Mouse (Mus musculus): ENCODE measurements at regions not wholly inside any gene's neighbourhood (a gene's known extent, or its start where the extent isn't known, plus 50 kb on each side); places are given as distances from the start of the nearest gene placed in this dataset.
"Not testable (repeated sequence)": the region's sequence is repeated elsewhere in the genome, so short reads cannot be mapped to it uniquely, and the experiment has no call there.

DNA sequence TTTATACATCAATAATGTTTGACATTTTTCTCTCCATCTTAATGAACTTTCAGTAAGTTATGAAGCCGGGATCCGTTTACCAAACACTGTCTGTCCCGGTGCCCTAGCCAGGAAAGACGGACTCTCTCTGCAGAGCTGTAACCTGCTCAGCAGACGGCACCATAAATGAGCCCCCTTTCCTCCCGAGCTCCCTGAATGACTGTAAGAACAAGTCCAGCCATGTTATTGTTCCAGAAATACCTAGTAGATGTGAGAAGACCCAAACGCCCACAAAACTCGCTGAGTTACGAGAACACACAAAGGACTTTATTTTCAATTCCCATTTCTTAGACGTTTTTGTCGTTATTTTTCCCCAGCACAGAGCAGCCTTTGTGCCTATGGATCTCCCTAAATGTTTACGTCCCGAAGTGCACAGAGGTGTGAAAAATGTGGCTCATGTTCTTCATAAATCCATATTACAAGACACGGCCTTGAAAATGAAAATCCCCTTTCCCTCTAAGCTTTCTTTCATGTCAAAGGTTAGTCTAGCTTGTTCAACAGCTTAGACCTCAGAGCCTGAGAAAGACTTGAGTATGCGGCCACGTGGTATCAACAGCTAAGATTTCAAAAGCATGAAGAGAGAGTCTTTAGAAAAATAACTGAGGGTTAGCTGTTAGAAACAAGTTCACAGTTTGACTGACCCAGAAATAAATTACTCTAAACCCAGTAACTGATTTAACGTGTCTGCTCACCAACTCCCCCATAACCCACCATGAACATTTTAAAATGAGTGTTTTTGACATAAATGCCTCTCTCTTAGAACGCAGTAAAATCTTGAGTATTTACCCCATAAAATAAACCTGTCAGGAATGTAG, 125.8 kb upstream of the Intu start:
- H3K36me3 ChIP-seq (ENCODE audit: control insufficient read depth, insufficient read depth, low read length), result no peaks in the 10 kb centered on the region
- H3K4me1 ChIP-seq (ENCODE audit: control insufficient read depth, insufficient read depth, low read depth, low read length), result no peaks in the 10 kb centered on the region
- H3K27ac ChIP-seq (ENCODE audit: low read depth, low read length), result no peak overlapping the region
- no peak overlapping the region for H3K4me3 ChIP-seq (ENCODE audit: low read length)
- 82% methylated on average over 18 of the region's 18 CpGs for WGBS
- no peak overlapping the region for H3K9ac ChIP-seq (ENCODE audit: low read depth, low read length)
- H3K9me3 ChIP-seq (ENCODE audit: control insufficient read depth, low read length), result no peaks in the 10 kb centered on the region
- H3K4me2 ChIP-seq (ENCODE audit: low read length), result no peak overlapping the region
- no peak for ATAC-seq
- H3K27me3 ChIP-seq (replicated peaks; ENCODE audit: control insufficient read depth, insufficient read depth, low read length), result no peaks in the 10 kb centered on the region

- H3K27me3 ChIP-seq (replicated peaks; ENCODE audit: control insufficient read depth, insufficient read depth, low read length), result no peaks in the 10 kb centered on the region
- H3K4me2 ChIP-seq (ENCODE audit: low read length), result no peak overlapping the region
- H3K27ac ChIP-seq (ENCODE audit: low read depth, low read length), result no peak overlapping the region
- H3K4me1 ChIP-seq (ENCODE audit: control insufficient read depth, insufficient read depth, low read depth, low read length), result no peaks in the 10 kb centered on the region
- no peak for ATAC-seq
- H3K9me3 ChIP-seq (ENCODE audit: control insufficient read depth, low read length), result no peaks in the 10 kb centered on the region
- H3K4me3 ChIP-seq (ENCODE audit: low read length), result no peak overlapping the region
- no peaks in the 10 kb centered on the region for H3K36me3 ChIP-seq (ENCODE audit: control insufficient read depth, insufficient read depth, low read length)
- H3K9ac ChIP-seq (ENCODE audit: low read depth, low read length), result no peak overlapping the region
- 92% methylated on average over 2 of the region's 2 CpGs for WGBS
These were observed 125.2 kb upstream of the Intu start for GRCm38 (mm10) chr3:40405949-40406236.

DNA sequence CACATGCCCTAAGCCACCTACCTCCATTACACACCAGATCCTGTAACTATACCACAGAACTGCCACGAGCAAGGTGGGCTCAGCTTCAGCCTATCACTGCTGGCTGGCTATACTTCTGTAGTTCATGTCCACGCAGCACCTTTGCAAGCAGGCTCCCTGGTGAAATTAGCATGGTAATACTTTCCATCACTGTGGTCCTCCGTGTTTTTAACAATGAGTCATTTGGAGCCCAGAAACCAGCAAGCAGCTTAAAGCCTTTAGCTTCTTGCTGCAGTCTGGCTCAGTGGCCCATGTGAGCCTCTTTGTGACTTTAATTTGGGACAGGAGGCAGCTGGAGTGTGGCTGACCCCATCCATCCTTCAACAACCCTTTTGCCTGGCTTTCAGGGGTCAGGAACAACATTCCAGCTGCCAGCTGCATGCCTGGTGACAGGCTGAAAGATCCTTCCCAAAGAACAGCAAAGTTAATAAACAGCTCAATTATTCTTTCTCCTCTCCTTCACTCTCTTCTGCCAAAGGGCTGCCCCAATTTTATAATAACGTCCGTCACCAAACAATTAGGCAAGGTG, 122.1 kb upstream of the Intu start:
- no peak for ATAC-seq
- no peak overlapping the region for H3K4me2 ChIP-seq (ENCODE audit: low read length)
- no peaks in the 10 kb centered on the region for H3K9me3 ChIP-seq (ENCODE audit: control insufficient read depth, low read length)
- H3K9ac ChIP-seq (ENCODE audit: low read depth, low read length), result no peak overlapping the region
- H3K4me1 ChIP-seq (ENCODE audit: control insufficient read depth, insufficient read depth, low read depth, low read length), result no peaks in the 10 kb centered on the region
- WGBS, result 32% methylated on average over 5 of the region's 5 CpGs
- H3K4me3 ChIP-seq (ENCODE audit: low read length), result no peak overlapping the region
- no peaks in the 10 kb centered on the region for H3K36me3 ChIP-seq (ENCODE audit: control insufficient read depth, insufficient read depth, low read length)
- H3K27me3 ChIP-seq (replicated peaks; ENCODE audit: control insufficient read depth, insufficient read depth, low read length), result no peaks in the 10 kb centered on the region
- no peak overlapping the region for H3K27ac ChIP-seq (ENCODE audit: low read depth, low read length)

GRCm38 (mm10) chr3:40410749-40411310, 120.3 kb upstream of the Intu start:
- 80% methylated on average over 4 of the region's 4 CpGs for WGBS
- Histone ChIP-seq H3K4me2 (ENCODE audit: low read length) (no peak overlapping the region), H3K27me3 (replicated peaks; ENCODE audit: control insufficient read depth, insufficient read depth, low read length) (no peaks in the 10 kb centered on the region), H3K27ac (ENCODE audit: low read depth, low read length) (no peak overlapping the region), H3K4me1 (ENCODE audit: control insufficient read depth, insufficient read depth, low read depth, low read length) (no peaks in the 10 kb centered on the region), H3K36me3 (ENCODE audit: control insufficient read depth, insufficient read depth, low read length) (no peaks in the 10 kb centered on the region), H3K4me3 (ENCODE audit: low read length) (no peak overlapping the region), H3K9me3 (ENCODE audit: control insufficient read depth, low read length) (no peaks in the 10 kb centered on the region), H3K9ac (ENCODE audit: low read depth, low read length) (no peak overlapping the region)
- no peak for ATAC-seq

GRCm38 (mm10) chr3:40425183-40425844, 105.8 kb upstream of the Intu start:
- not testable (repeated sequence) for H3K36me3 ChIP-seq (ENCODE audit: control insufficient read depth, insufficient read depth, low read length); H3K9ac ChIP-seq (ENCODE audit: low read depth, low read length); H3K27me3 ChIP-seq (replicated peaks; ENCODE audit: control insufficient read depth, insufficient read depth, low read length); H3K4me1 ChIP-seq (ENCODE audit: control insufficient read depth, insufficient read depth, low read depth, low read length); H3K9me3 ChIP-seq (ENCODE audit: control insufficient read depth, low read length); H3K27ac ChIP-seq (ENCODE audit: low read depth, low read length); H3K4me2 ChIP-seq (ENCODE audit: low read length); ATAC-seq; H3K4me3 ChIP-seq (ENCODE audit: low read length)
- 67% methylated on average over 16 of the region's 18 CpGs for WGBS

GRCm38 (mm10) chr3:40426070-40426469, 105.0 kb upstream of the Intu start:
- H3K9ac ChIP-seq (ENCODE audit: low read depth, low read length), result no peak overlapping the region
- H3K27ac ChIP-seq (ENCODE audit: low read depth, low read length), result no peak overlapping the region
- no peak overlapping the region for H3K4me3 ChIP-seq (ENCODE audit: low read length)
- H3K36me3 ChIP-seq (ENCODE audit: control insufficient read depth, insufficient read depth, low read length), result no peaks in the 10 kb centered on the region
- no peak overlapping the region for H3K4me2 ChIP-seq (ENCODE audit: low read length)
- H3K9me3 ChIP-seq (ENCODE audit: control insufficient read depth, low read length), result no peaks in the 10 kb centered on the region
- ATAC-seq, result no peak
- H3K4me1 ChIP-seq (ENCODE audit: control insufficient read depth, insufficient read depth, low read depth, low read length), result no peaks in the 10 kb centered on the region
- H3K27me3 ChIP-seq (replicated peaks; ENCODE audit: control insufficient read depth, insufficient read depth, low read length), result no peaks in the 10 kb centered on the region
- 86% methylated on average over 4 of the region's 4 CpGs for WGBS

DNA sequence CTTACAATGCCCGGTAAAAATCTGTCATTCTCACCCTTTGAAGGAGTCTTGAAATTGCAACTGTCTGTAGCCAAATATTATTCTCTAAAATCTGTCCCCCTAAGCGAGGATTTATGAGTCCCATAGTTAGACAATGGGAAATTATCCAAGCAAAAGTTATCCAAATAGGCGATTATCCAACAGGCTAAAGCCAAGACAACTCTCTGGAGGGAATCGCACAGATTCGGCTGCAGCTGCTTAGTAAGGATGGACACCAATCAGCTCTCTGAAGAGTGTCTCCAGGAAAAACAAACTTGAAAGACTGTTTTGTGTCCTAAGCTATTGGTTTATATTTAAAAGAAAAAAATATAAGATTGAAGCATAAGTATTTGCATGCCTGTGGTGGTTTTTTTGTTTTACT, 103.1 kb upstream of the Intu start:
- no peak overlapping the region for H3K9ac ChIP-seq (ENCODE audit: low read depth, low read length)
- 56% methylated on average over 5 of the region's 5 CpGs for WGBS
- no peak for ATAC-seq

GRCm38 (mm10) chr3:40438251-40438650, 92.8 kb upstream of the Intu start:
- H3K9me3 ChIP-seq (ENCODE audit: control insufficient read depth, low read length), result no peaks in the 10 kb centered on the region
- no peaks in the 10 kb centered on the region for H3K27me3 ChIP-seq (replicated peaks; ENCODE audit: control insufficient read depth, insufficient read depth, low read length)
- 91% methylated on average over 4 of the region's 4 CpGs for WGBS
- no peaks in the 10 kb centered on the region for H3K4me1 ChIP-seq (ENCODE audit: control insufficient read depth, insufficient read depth, low read depth, low read length)
- H3K4me3 ChIP-seq (ENCODE audit: low read length), result no peak overlapping the region
- no peak overlapping the region for H3K9ac ChIP-seq (ENCODE audit: low read depth, low read length)
- ATAC-seq, result no peak
- H3K4me2 ChIP-seq (ENCODE audit: low read length), result no peak overlapping the region
- no peak overlapping the region for H3K27ac ChIP-seq (ENCODE audit: low read depth, low read length)
- no peaks in the 10 kb centered on the region for H3K36me3 ChIP-seq (ENCODE audit: control insufficient read depth, insufficient read depth, low read length)

More for the DNA sequence above, 103.1 kb upstream of the Intu start:
- H3K4me3 ChIP-seq (ENCODE audit: low read length), result no peak overlapping the region
- H3K36me3 ChIP-seq (ENCODE audit: control insufficient read depth, insufficient read depth, low read length), result no peaks in the 10 kb centered on the region
- H3K27ac ChIP-seq (ENCODE audit: low read depth, low read length), result no peak overlapping the region
- H3K4me2 ChIP-seq (ENCODE audit: low read length), result no peak overlapping the region
- no peaks in the 10 kb centered on the region for H3K9me3 ChIP-seq (ENCODE audit: control insufficient read depth, low read length)
- H3K27me3 ChIP-seq (replicated peaks; ENCODE audit: control insufficient read depth, insufficient read depth, low read length), result no peaks in the 10 kb centered on the region
- H3K4me1 ChIP-seq (ENCODE audit: control insufficient read depth, insufficient read depth, low read depth, low read length), result no peaks in the 10 kb centered on the region

Measured in hindbrain, embryonic 16.5 days (tissue).